Mouse (Mus musculus) left cerebral cortex, postnatal 14 days (tissue): ENCODE measurements around the gene Nudcd3. TPM values are rescaled to one million over a fixed set of nuclear protein-coding genes. Genes with fewer than 3 reads are reported as not detected.

Experiments
- DNase-seq, 2 experiments: peaks; one replicate each; pipeline ENCODE4 v3.0.0; 2021 to 2022; ENCODE audit warnings: low spot score in 2 of 2, mixed read lengths in 1 of 2
- intact Hi-C: fragments of 180-260 bp; cut with DNase I; formaldehyde crosslinking; loops from one replicate; pipeline ENCODE4 v1.15.1; 2025
- long read RNA-seq, 2 experiments: library from polyadenylated mRNA; stranded (forward); transcript quantifications; one replicate each; pipeline ENCODE4 v2.0.0; 2021
- total RNA-seq, 2 experiments: library from RNA; stranded (reverse); gene quantifications; 2 replicates each; pipeline ENCODE4 v1.2.3; 2021

Nudcd3 gene
- total RNA-seq: 100 to 1,000 TPM; 128 to 129 TPM
- long read RNA-seq, experiment 1, transcript Nudcd3-201 (6 exons, 3,927 nt): major isoform, 178 of 226 reads
- long read RNA-seq, experiment 1, partial matches to known transcripts: 11 of 226 reads
- long read RNA-seq, experiment 1, other reads (novel, unspliced or antisense): 37 of 226 reads
- long read RNA-seq, experiment 2, transcript Nudcd3-201 (6 exons, 3,927 nt): major isoform, 145 of 197 reads
- long read RNA-seq, experiment 2, partial matches to known transcripts: 22 of 197 reads
- long read RNA-seq, experiment 2, other reads (novel, unspliced or antisense): 24 of 197 reads

GRCm38 (mm10) chr11:6200087-6200569 lies at the start of gene Nudcd3:
TSS of gene Nudcd3 (minus strand) at chr11:6200415.
- DNase-seq: peak; percentile 89 to 95
- intact Hi-C loops: loop anchor here (5.0 kb wide), 1 partner anchor 62 kb away; no protein-coding TSS in a partner anchor

GRCm38 (mm10) chr11:6244707-6245106 lies 44.5 kb upstream of the Nudcd3 start:
- intact Hi-C loops: no loop called here
- no peak for DNase-seq

- intact Hi-C loops: no loop called here
- DNase-seq: no peak
These were observed 32.8 kb upstream of the Nudcd3 start for GRCm38 (mm10) chr11:6233025-6233424.

- DNase-seq: no peak
- intact Hi-C loops: no loop called here
These were observed 29.8 kb upstream of the Nudcd3 start, which contains the start of gene Npc1l1 for GRCm38 (mm10) chr11:6230012-6230411. TSS of gene Npc1l1 (minus strand) at chr11:6230143.

- intact Hi-C loops: no loop called here
- peak; percentile 35 to 60 for DNase-seq
These were observed 24.5 kb upstream of the Nudcd3 start for GRCm38 (mm10) chr11:6224541-6225229.

GRCm38 (mm10) chr11:6222187-6222586 lies 22.0 kb upstream of the Nudcd3 start:
- intact Hi-C loops: no loop called here
- DNase-seq: no peak

- intact Hi-C loops: no loop called here
- DNase-seq: no peak
These were observed 19.8 kb upstream of the Nudcd3 start for GRCm38 (mm10) chr11:6219967-6220366.

- DNase-seq: no peak
- intact Hi-C loops: no loop called here
These were observed 18.1 kb upstream of the Nudcd3 start for GRCm38 (mm10) chr11:6218189-6218896.

- no peak for DNase-seq
- intact Hi-C loops: no loop called here
These were observed 16.6 kb upstream of the Nudcd3 start for GRCm38 (mm10) chr11:6216834-6217233.

GRCm38 (mm10) chr11:6208158-6208557 lies 7.9 kb upstream of the Nudcd3 start:
- DNase-seq: no peak
- intact Hi-C loops: no loop called here

GRCm38 (mm10) chr11:6207090-6207489 lies 6.9 kb upstream of the Nudcd3 start:
- intact Hi-C loops: no loop called here

GRCm38 (mm10) chr11:6200570-6200969 lies 355 bp upstream of the Nudcd3 start:
- no peak for DNase-seq
- intact Hi-C loops: loop anchor here (5.0 kb wide), 1 partner anchor 62 kb away; no protein-coding TSS in a partner anchor

More at GRCm38 (mm10) chr11:6207090-6207489, 6.9 kb upstream of the Nudcd3 start:
- no peak for DNase-seq

- intact Hi-C loops: loop anchor here (5.0 kb wide), 1 partner anchor 63 kb away; no protein-coding TSS in a partner anchor
- no peak for DNase-seq
These were observed 667 bp downstream of the Nudcd3 start, which contains the start of gene A730071L15Rik for GRCm38 (mm10) chr11:6199410-6200086. TSS of gene A730071L15Rik (plus strand) at chr11:6200029.

- intact Hi-C loops: no loop called here
- DNase-seq: no peak
These were observed 1.8 kb downstream of the Nudcd3 start for GRCm38 (mm10) chr11:6198449-6198848.

GRCm38 (mm10) chr11:6196780-6197179 lies 3.4 kb downstream of the Nudcd3 start:
- DNase-seq: no peak
- intact Hi-C loops: no loop called here

- intact Hi-C loops: loop anchor here (2.0 to 5.0 kb wide), 3 partner anchors 71 to 191 kb away; no protein-coding TSS in a partner anchor
- peak; percentile 97 to 98 for DNase-seq
These were observed 12.3 kb downstream of the Nudcd3 start for GRCm38 (mm10) chr11:6187878-6188277.

GRCm38 (mm10) chr11:6187399-6187798 lies 12.8 kb downstream of the Nudcd3 start:
- no peak for DNase-seq
- intact Hi-C loops: loop anchor here (2.0 to 5.0 kb wide), 3 partner anchors 70 to 191 kb away; no protein-coding TSS in a partner anchor

GRCm38 (mm10) chr11:6184202-6184935 lies 15.8 kb downstream of the Nudcd3 start:
- intact Hi-C loops: no loop called here

More at GRCm38 (mm10) chr11:6184202-6184935, 15.8 kb downstream of the Nudcd3 start:
- no peak for DNase-seq
